Mouse (Mus musculus): Measurements from ENCODE around the gene AI597479. TPM values are rescaled to one million over a fixed set of nuclear protein-coding genes. Genes with fewer than 3 reads are reported as not detected.

Gene AI597479
- polyA plus RNA-seq, 1 experiment = 6.3 TPM

DNA sequence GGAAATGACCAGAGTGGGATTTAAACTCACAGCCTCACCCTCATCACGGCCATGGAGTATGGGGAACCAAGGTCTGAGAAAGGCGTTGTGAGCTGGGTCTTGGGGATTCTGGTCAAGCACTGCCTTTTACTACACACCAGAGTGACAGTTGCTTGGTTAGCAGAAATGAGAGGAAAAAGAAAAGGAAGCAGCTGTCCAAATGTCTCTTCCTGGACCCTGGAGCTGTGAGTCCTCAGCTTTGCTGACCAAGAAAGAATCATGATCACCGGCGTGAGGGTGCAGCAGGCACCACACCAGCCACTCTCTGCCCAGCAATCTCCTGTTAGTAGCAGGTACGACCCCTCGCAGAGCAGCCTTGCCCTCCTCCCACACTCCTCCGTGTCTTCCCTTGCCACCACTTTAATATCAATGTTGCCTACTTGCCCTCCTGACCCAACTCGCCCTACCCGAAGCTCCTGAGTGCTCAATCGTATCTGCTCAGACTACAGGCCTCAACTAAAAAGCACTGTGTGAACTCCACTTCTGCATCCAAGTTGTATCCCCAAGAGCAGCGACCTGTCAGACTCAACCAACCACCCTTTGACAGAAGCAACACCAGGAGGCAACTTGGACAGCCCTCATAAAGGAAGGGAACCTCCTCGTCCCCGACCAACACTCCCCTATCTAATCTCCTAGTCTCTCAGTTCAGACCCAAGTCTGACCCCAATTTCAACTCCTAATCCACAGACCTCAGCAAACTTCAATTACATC is 7.0 kb upstream of the AI597479 start:
- peak overlapping the region; percentile 93 for H3K4me3 ChIP-seq (ENCODE audit: control insufficient read depth, insufficient read depth, low read length)
- WGBS = 49% methylated on average over 13 of the region's 13 CpGs
- no peaks in the 10 kb centered on the region for H3K36me3 ChIP-seq (ENCODE audit: control insufficient read depth, insufficient read depth, low read length)
- H3K27me3 ChIP-seq (ENCODE audit: control insufficient read depth, insufficient read depth, low read length) = no peaks in the 10 kb centered on the region; the same call in 1 of the 2 replicates
- TF ChIP-seq CTCF (IDR thresholded peaks at IDR 0.05; ENCODE audit: borderline replicate concordance, control insufficient read depth, extremely low read depth, insufficient read depth, low read length, poor library complexity) = no peak
- no peak for TF ChIP-seq POLR2A (IDR thresholded peaks at IDR 0.05; ENCODE audit: control insufficient read depth, extremely low read depth, insufficient read depth, low read length, poor library complexity)
- peak; percentile 7 for DNase-seq
- H3K4me1 ChIP-seq (replicated peaks; ENCODE audit: control insufficient read depth, insufficient read depth, low read length) = peaks cover 12% of the 10 kb centered on the region
- H3K27ac ChIP-seq (ENCODE audit: control insufficient read depth, insufficient read depth, low read length) = no peak overlapping the region

DNA sequence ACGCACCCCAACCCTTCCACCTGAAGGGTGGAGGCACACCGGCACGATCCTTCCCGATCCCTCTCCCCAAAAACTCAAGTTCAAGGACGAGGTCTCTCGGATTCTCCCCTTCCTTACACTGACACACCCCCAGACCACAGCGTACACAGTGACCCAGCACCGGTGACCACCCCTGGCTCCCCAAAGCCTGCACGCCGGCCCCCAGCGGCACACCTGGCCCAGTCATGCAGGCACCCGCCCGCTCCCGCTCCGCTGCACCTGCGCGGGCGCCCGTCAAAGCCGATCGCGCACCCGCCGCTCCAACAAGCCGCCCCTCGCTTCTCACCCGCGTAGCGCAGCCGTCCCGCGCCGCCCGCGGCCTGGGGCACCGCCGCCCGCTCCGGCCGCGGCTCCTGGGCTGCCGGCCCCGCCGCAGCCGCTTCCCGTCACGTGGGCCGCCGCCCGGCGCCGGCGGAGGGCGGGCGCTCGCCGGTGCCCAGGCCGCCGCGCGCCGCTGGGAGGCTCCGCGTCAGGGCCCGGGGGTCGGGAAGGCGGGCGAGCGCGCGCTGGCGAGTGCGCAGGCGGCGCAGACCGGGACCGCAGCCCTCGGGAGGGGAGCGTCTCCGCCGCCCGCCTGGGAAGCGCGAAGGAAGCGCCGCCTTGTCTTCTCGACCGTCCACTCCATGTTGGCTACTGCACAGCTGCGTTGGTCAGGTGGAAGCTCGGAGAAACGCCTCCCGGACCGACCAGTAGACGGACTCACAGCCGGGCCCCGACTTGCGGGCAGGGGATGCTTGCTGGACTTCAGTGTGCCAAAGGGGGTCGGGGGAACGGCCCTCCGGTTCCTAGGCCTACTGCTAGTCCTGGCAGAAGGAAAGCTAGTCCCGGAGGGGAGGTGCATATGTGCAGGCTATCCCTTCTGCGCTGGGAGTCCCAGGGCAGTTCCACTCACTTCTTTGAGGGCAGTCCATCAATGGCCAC is 6.2 kb upstream of the AI597479 start:
- Histone ChIP-seq H3K4me3 (ENCODE audit: control insufficient read depth, insufficient read depth, low read length) (peak overlapping the region; percentile 93), H3K27ac (ENCODE audit: control insufficient read depth, insufficient read depth, low read length) (no peak overlapping the region), H3K36me3 (ENCODE audit: control insufficient read depth, insufficient read depth, low read length) (no peaks in the 10 kb centered on the region), H3K27me3 (ENCODE audit: control insufficient read depth, insufficient read depth, low read length) (no peaks in the 10 kb centered on the region; the same call in 1 of the 2 replicates), H3K4me1 (replicated peaks; ENCODE audit: control insufficient read depth, insufficient read depth, low read length) (peaks cover 12% of the 10 kb centered on the region)
- 6% methylated on average over 102 of the region's 102 CpGs for WGBS
- DNase-seq = peak; percentile 65
- TF ChIP-seq CTCF (IDR thresholded peaks at IDR 0.05; ENCODE audit: borderline replicate concordance, control insufficient read depth, extremely low read depth, insufficient read depth, low read length, poor library complexity) = 0 out of 2 replicates have a peak, but pooled peaks have one; percentile 31
- TF ChIP-seq POLR2A (IDR thresholded peaks at IDR 0.05; ENCODE audit: control insufficient read depth, extremely low read depth, insufficient read depth, low read length, poor library complexity) = peak; percentile 51

DNA sequence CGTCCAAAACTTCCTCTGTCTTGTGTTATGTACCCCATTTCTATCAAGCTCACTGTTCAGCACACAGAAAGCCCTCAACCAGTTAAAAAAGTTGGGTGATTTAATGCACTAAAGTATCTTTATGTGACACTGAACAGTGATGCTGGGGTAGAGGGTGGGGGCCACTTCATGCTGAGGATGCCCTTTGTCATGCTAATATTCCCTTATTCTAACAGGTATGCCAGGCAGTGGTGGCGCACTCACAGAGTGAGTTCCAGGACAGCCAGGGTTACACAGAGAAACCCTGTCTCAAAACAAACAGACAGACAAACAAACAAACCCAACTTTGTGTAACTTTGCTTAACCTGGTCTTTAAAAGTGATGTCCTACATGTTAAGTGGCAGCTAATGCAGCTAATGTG is 4.3 kb upstream of the AI597479 start:
- peaks cover 12% of the 10 kb centered on the region for H3K4me1 ChIP-seq (replicated peaks; ENCODE audit: control insufficient read depth, insufficient read depth, low read length)
- no peaks in the 10 kb centered on the region for H3K36me3 ChIP-seq (ENCODE audit: control insufficient read depth, insufficient read depth, low read length)
- DNase-seq = no peak
- WGBS = 97% methylated on average over 2 of the region's 2 CpGs
- no peak overlapping the region for H3K27ac ChIP-seq (ENCODE audit: control insufficient read depth, insufficient read depth, low read length)
- TF ChIP-seq CTCF (IDR thresholded peaks at IDR 0.05; ENCODE audit: borderline replicate concordance, control insufficient read depth, extremely low read depth, insufficient read depth, low read length, poor library complexity) = no peak
- TF ChIP-seq POLR2A (IDR thresholded peaks at IDR 0.05; ENCODE audit: control insufficient read depth, extremely low read depth, insufficient read depth, low read length, poor library complexity) = no peak
- no peak overlapping the region for H3K4me3 ChIP-seq (ENCODE audit: control insufficient read depth, insufficient read depth, low read length)
- H3K27me3 ChIP-seq (ENCODE audit: control insufficient read depth, insufficient read depth, low read length) = no peaks in the 10 kb centered on the region; the same call in 1 of the 2 replicates

DNA sequence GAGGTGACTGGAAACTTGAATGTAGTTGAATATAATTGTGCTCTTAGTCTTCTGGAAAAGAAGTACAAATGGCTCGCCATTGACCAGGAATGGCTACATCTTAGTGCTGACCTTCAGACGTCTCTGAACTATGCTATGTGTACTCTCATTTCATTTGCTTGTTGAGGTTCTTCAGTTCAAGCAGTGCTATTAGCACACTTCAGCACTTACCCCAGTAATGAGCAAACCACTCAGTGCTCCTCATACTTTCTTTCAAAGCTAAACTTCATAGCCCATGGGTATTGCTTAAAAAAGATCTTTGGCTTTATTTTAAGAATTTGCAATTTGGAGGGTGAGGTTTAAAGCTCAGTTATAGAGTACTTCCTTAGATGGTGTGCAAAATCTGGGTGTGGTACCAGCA is 10.2 kb downstream of the AI597479 start:
- H3K36me3 ChIP-seq (ENCODE audit: control insufficient read depth, insufficient read depth, low read length) = peaks cover 30% of the 10 kb centered on the region
- no peak overlapping the region for H3K27ac ChIP-seq (ENCODE audit: control insufficient read depth, insufficient read depth, low read length)
- 93% methylated on average over 2 of the region's 2 CpGs for WGBS
- H3K27me3 ChIP-seq (ENCODE audit: control insufficient read depth, insufficient read depth, low read length) = no peaks in the 10 kb centered on the region
- no peak for TF ChIP-seq CTCF (IDR thresholded peaks at IDR 0.05; ENCODE audit: borderline replicate concordance, control insufficient read depth, extremely low read depth, insufficient read depth, low read length, poor library complexity)
- H3K4me1 ChIP-seq (replicated peaks; ENCODE audit: control insufficient read depth, insufficient read depth, low read length) = peaks cover 2% of the 10 kb centered on the region; the same call in 1 of the 2 replicates
- H3K4me3 ChIP-seq (ENCODE audit: control insufficient read depth, insufficient read depth, low read length) = no peak overlapping the region
- DNase-seq = no peak

DNA sequence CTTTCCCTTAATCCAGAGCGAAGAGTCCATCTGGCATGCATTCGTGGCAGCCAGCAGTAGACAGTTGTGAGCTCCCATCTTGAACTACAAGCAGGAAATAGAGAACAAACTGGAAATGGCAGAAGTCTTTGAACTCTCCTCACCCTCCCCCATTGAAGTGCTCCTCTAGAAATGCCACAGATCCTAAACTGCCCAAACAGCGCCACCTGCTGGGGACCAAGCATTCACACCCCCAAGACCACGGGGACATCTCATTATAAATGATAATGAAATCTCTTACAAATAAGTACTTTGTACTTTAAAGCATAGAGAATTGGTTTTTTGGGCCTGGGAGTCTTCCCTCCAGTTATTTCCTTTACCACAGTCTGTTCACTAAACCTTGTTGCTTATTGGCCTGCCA is 12.0 kb downstream of the AI597479 start:
- Histone ChIP-seq H3K4me3 (ENCODE audit: control insufficient read depth, insufficient read depth, low read length) (no peak overlapping the region), H3K4me1 (replicated peaks; ENCODE audit: control insufficient read depth, insufficient read depth, low read length) (peaks cover 2% of the 10 kb centered on the region; the same call in 1 of the 2 replicates), H3K27me3 (ENCODE audit: control insufficient read depth, insufficient read depth, low read length) (no peaks in the 10 kb centered on the region), H3K27ac (ENCODE audit: control insufficient read depth, insufficient read depth, low read length) (no peak overlapping the region), H3K36me3 (ENCODE audit: control insufficient read depth, insufficient read depth, low read length) (peaks cover 43% of the 10 kb centered on the region)
- 61% methylated on average over 4 of the region's 4 CpGs for WGBS
- TF ChIP-seq POLR2A (IDR thresholded peaks at IDR 0.05; ENCODE audit: control insufficient read depth, extremely low read depth, insufficient read depth, low read length, poor library complexity) = no peak
- TF ChIP-seq CTCF (IDR thresholded peaks at IDR 0.05; ENCODE audit: borderline replicate concordance, control insufficient read depth, extremely low read depth, insufficient read depth, low read length, poor library complexity) = peak; percentile 60; the same call in 1 of the 2 replicates
- peak; percentile 67 for DNase-seq

DNA sequence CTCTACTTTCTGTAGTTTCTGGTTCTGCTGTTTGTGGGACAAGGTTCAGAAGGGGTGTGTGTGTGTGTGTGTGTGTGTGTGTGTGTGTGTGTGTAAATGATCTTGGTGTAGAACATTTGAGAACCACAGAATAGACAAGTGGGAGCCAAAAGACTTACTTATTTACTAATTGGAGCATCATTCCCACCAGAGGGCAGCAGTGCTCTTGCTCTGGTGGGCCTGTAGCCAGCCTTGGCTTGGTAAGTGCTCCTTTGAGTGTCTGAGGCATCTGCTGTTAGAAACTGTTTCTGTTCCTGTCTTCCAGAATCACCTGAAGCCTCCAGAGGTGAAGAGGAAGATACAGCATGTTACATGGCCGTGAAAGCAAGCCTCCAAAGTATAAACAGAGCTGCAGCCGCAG is 14.4 kb downstream of the AI597479 start:
- WGBS = 92% methylated on average over 2 of the region's 2 CpGs
- peak; percentile 44 for DNase-seq
- TF ChIP-seq POLR2A (IDR thresholded peaks at IDR 0.05; ENCODE audit: control insufficient read depth, extremely low read depth, insufficient read depth, low read length, poor library complexity) (no peak), CTCF (IDR thresholded peaks at IDR 0.05; ENCODE audit: borderline replicate concordance, control insufficient read depth, extremely low read depth, insufficient read depth, low read length, poor library complexity) (no peak)

More for the DNA sequence above, 14.4 kb downstream of the AI597479 start:
- Histone ChIP-seq H3K27me3 (ENCODE audit: control insufficient read depth, insufficient read depth, low read length) (no peaks in the 10 kb centered on the region), H3K4me3 (ENCODE audit: control insufficient read depth, insufficient read depth, low read length) (no peak overlapping the region), H3K27ac (ENCODE audit: control insufficient read depth, insufficient read depth, low read length) (no peak overlapping the region), H3K4me1 (replicated peaks; ENCODE audit: control insufficient read depth, insufficient read depth, low read length) (peaks cover 2% of the 10 kb centered on the region; the same call in 1 of the 2 replicates), H3K36me3 (ENCODE audit: control insufficient read depth, insufficient read depth, low read length) (peaks cover 43% of the 10 kb centered on the region)

Measured in thymus, adult 2 months (tissue).